Comparison of ENCODE assay signal across 26 mouse cellular contexts in genomic region chr9:24624896-24625295, GRCm38 (mm10). TPM values are rescaled to one million over a fixed set of nuclear protein-coding genes. Genes with fewer than 3 reads are reported as not detected.
"Had no signal": no experiment of that assay in that cellular context is flagged by ENCODE, and none has a peak within 500 bp of the region (broad histone marks: within the 10 kb centered on the region; RNA-seq: fewer than 3 reads in every experiment).

Gene Cypt4, plus strand, starts transcription at chr9:24625196.

- H3K36me3 ChIP-seq: neural tube, embryonic 12.5 days; neural tube, embryonic 13.5 days; neural tube, embryonic 15.5 days; stomach, embryonic 15.5 days had no signal

- H3K9ac ChIP-seq: neural tube, embryonic 12.5 days; neural tube, embryonic 13.5 days; neural tube, embryonic 15.5 days; stomach, embryonic 15.5 days had no signal

- DNase-seq: retina, postnatal 1 day; right cerebral cortex, adult 18-20 months; right cerebral cortex, postnatal 14 days; right cerebral cortex, postnatal 25 days; right cerebral cortex, postnatal 4 days; spleen, adult 18-20 months; thymus, adult 18-20 months; thymus, adult 2 months; thymus, postnatal 14 days; thymus, postnatal 25 days; thymus, postnatal 36 days; thymus, postnatal 4 days had no signal

- H3K27me3 ChIP-seq: neural tube, embryonic 12.5 days; neural tube, embryonic 13.5 days; neural tube, embryonic 15.5 days; stomach, embryonic 15.5 days had no signal

- H3K4me3 ChIP-seq: neural tube, embryonic 12.5 days; neural tube, embryonic 13.5 days; neural tube, embryonic 15.5 days; stomach, embryonic 15.5 days had no signal

- H3K4me1 ChIP-seq: neural tube, embryonic 12.5 days; neural tube, embryonic 13.5 days; neural tube, embryonic 15.5 days; stomach, embryonic 15.5 days had no signal

- H3K9me3 ChIP-seq: neural tube, embryonic 12.5 days; neural tube, embryonic 13.5 days; neural tube, embryonic 15.5 days; stomach, embryonic 15.5 days had no signal

- H3K27ac ChIP-seq: neural tube, embryonic 12.5 days; neural tube, embryonic 13.5 days; neural tube, embryonic 15.5 days; stomach, embryonic 15.5 days; stomach, postnatal 0 days had no signal

- H3K4me2 ChIP-seq: neural tube, embryonic 12.5 days; neural tube, embryonic 13.5 days; neural tube, embryonic 15.5 days; stomach, embryonic 15.5 days had no signal

RNA-seq across cellular contexts. Expression of gene Cypt4, which starts in this region (rescaled TPM):
- total RNA-seq: neutrophil, adult 5-6 weeks had no signal
- polyA plus RNA-seq: neural tube, embryonic 11.5 days; neural tube, embryonic 12.5 days; neural tube, embryonic 13.5 days; neural tube, embryonic 14.5 days; neural tube, embryonic 15.5 days; small intestine, adult 2 months; spleen, adult 2 months; stomach, embryonic 14.5 days; stomach, embryonic 15.5 days; stomach, embryonic 16.5 days; stomach, postnatal 0 days; thymus, adult 2 months; thymus, postnatal 0 days; urinary bladder, adult 2 months had no signal
